Mouse (Mus musculus): ENCODE results near the gene Ccdc3.

GRCm38 (mm10) chr2:5197486-5197885, 59.9 kb downstream of the Ccdc3 start:
- no peak for TF ChIP-seq POLR2A (IDR thresholded peaks at IDR 0.05; ENCODE audit: borderline replicate concordance, low read depth, low read length)
- no peak for TF ChIP-seq CTCF (IDR thresholded peaks at IDR 0.05; ENCODE audit: low read depth, low read length)

All from bone marrow macrophage, adult 2 months (primary cell).